Mouse (Mus musculus): ENCODE measurements around the gene Ccr6. TPM values are rescaled to one million over a fixed set of nuclear protein-coding genes. Genes with fewer than 3 reads are reported as not detected.

The Ccr6 gene
- polyA plus RNA-seq, 1 experiment from 2014 or later: 0.56 TPM

GRCm38 (mm10) chr17:8296313-8296844, 60.5 kb downstream of the Ccr6 start:
- Histone ChIP-seq H3K4me3 (ENCODE audit: low read depth, low read length) (no peak overlapping the region), H3K36me3 (ENCODE audit: insufficient read depth, low read length) (peaks cover 6% of the 10 kb centered on the region; the same call in 1 of the 2 replicates), H3K27me3 (replicated peaks; ENCODE audit: insufficient read depth, low read length) (no peaks in the 10 kb centered on the region), H3K4me2 (replicated peaks; ENCODE audit: low read depth, low read length) (no peak overlapping the region), H3K27ac (ENCODE audit: low read length) (no peak overlapping the region), H3K4me1 (ENCODE audit: insufficient read depth, low read depth, low read length) (no peaks in the 10 kb centered on the region), H3K9me3 (ENCODE audit: low read length) (no peaks in the 10 kb centered on the region), H3K9ac (replicated peaks; ENCODE audit: low read depth) (no peak overlapping the region)
- ATAC-seq (no peak), DNase-seq (ENCODE audit: low spot score) (no peak)
- 79% methylated on average over 9 of the region's 9 CpGs for WGBS
- TF ChIP-seq EP300 (IDR thresholded peaks at IDR 0.05): no peak
- TF ChIP-seq CTCF (IDR thresholded peaks at IDR 0.05): no peak

DNA sequence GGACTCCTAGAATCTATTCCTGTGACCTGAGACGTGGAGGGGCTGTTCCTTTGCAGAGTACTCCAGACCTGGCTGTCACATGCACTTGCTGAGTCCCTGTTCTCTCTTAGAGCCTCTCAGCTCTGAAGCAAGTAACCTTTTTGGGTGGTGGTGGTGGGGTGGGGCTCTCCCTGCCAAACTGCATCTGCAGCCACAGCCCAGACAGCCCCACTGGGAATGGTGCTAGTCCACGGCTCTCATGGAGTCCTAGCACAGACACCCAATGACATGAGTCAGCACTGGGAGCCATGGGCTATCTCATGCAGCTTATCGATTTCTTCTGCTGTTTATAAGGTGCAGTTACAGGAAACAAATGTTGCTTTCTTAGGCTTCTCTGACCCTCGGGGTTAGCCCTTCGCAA, 61.9 kb downstream of the Ccr6 start:
- no peak overlapping the region for H3K4me3 ChIP-seq (ENCODE audit: low read depth, low read length)
- no peak for TF ChIP-seq CTCF (IDR thresholded peaks at IDR 0.05)
- TF ChIP-seq EP300 (IDR thresholded peaks at IDR 0.05): no peak
- WGBS: 81% methylated on average over 5 of the region's 5 CpGs
- no peaks in the 10 kb centered on the region for H3K4me1 ChIP-seq (ENCODE audit: insufficient read depth, low read depth, low read length)
- DNase-seq (ENCODE audit: low spot score) (no peak), ATAC-seq (no peak)
- no peaks in the 10 kb centered on the region for H3K9me3 ChIP-seq (ENCODE audit: low read length)
- peaks cover 6% of the 10 kb centered on the region; the same call in 1 of the 2 replicates for H3K36me3 ChIP-seq (ENCODE audit: insufficient read depth, low read length)
- no peak overlapping the region for H3K27ac ChIP-seq (ENCODE audit: low read length)
- H3K9ac ChIP-seq (replicated peaks; ENCODE audit: low read depth): no peak overlapping the region
- H3K27me3 ChIP-seq (replicated peaks; ENCODE audit: insufficient read depth, low read length): no peaks in the 10 kb centered on the region
- H3K4me2 ChIP-seq (replicated peaks; ENCODE audit: low read depth, low read length): no peak overlapping the region

GRCm38 (mm10) chr17:8298281-8298680, 62.4 kb downstream of the Ccr6 start:
- no peak overlapping the region for H3K9ac ChIP-seq (replicated peaks; ENCODE audit: low read depth)
- H3K36me3 ChIP-seq (ENCODE audit: insufficient read depth, low read length): peaks cover 6% of the 10 kb centered on the region; the same call in 1 of the 2 replicates
- no peaks in the 10 kb centered on the region for H3K9me3 ChIP-seq (ENCODE audit: low read length)
- no peak overlapping the region for H3K4me3 ChIP-seq (ENCODE audit: low read depth, low read length)
- H3K4me2 ChIP-seq (replicated peaks; ENCODE audit: low read depth, low read length): no peak overlapping the region
- DNase-seq (ENCODE audit: low spot score): no peak
- no peaks in the 10 kb centered on the region for H3K27me3 ChIP-seq (replicated peaks; ENCODE audit: insufficient read depth, low read length)
- ATAC-seq: no peak
- no peak for TF ChIP-seq EP300 (IDR thresholded peaks at IDR 0.05)
- 95% methylated on average over 2 of the region's 2 CpGs for WGBS
- H3K27ac ChIP-seq (ENCODE audit: low read length): no peak overlapping the region
- H3K4me1 ChIP-seq (ENCODE audit: insufficient read depth, low read depth, low read length): no peaks in the 10 kb centered on the region

- Histone ChIP-seq H3K4me1 (ENCODE audit: insufficient read depth, low read depth, low read length) (no peaks in the 10 kb centered on the region), H3K36me3 (ENCODE audit: insufficient read depth, low read length) (peaks cover 6% of the 10 kb centered on the region; the same call in 1 of the 2 replicates), H3K27me3 (replicated peaks; ENCODE audit: insufficient read depth, low read length) (no peaks in the 10 kb centered on the region), H3K9me3 (ENCODE audit: low read length) (no peaks in the 10 kb centered on the region), H3K27ac (ENCODE audit: low read length) (no peak overlapping the region), H3K9ac (replicated peaks; ENCODE audit: low read depth) (no peak overlapping the region), H3K4me3 (ENCODE audit: low read depth, low read length) (no peak overlapping the region), H3K4me2 (replicated peaks; ENCODE audit: low read depth, low read length) (no peak overlapping the region)
- TF ChIP-seq CTCF (IDR thresholded peaks at IDR 0.05) (no peak), EP300 (IDR thresholded peaks at IDR 0.05) (no peak)
- DNase-seq (ENCODE audit: low spot score): no peak
- no peak for ATAC-seq
These were observed 63.7 kb downstream of the Ccr6 start for GRCm38 (mm10) chr17:8299524-8299923.

- Histone ChIP-seq H3K27me3 (replicated peaks; ENCODE audit: insufficient read depth, low read length) (no peaks in the 10 kb centered on the region), H3K9me3 (ENCODE audit: low read length) (no peaks in the 10 kb centered on the region), H3K4me3 (ENCODE audit: low read depth, low read length) (no peak overlapping the region)
These were observed 65.7 kb downstream of the Ccr6 start for GRCm38 (mm10) chr17:8301515-8301914.

DNA sequence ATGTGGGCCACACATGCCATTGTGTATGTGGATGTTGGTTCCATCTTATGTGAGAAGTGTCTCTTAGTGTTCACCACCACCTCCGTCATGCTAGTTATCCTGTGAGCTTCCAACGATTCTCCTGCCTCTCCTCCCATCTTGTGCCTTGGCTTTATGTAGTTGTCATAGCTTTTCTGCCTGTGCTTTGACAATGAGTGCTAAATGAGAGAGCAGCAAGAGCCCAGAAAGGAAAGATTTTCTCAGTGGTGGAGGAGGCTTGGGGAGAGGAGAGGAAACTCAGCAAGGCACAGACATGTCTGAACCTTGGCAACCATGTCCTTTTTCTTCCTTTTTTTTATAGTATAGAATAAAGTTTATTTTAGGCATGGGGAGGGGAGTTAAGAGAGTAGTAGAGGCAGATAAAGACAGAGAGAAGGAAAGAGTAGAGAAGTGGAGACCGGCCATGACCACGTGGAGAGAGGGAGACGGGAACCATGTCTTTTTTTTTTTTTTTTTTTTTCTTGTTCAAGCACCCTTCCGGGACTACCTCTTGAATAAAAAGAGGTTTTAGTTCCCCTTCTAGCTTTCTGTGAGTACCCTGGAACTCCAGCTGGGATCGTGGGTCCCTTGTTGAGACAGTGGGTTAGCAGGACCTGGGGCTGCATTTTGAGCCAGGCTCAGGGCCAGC, 67.1 kb downstream of the Ccr6 start:
- peaks cover 3% of the 10 kb centered on the region; the same call in 1 of the 2 replicates for H3K36me3 ChIP-seq (ENCODE audit: insufficient read depth, low read length)
- DNase-seq (ENCODE audit: low spot score): no peak
- no peaks in the 10 kb centered on the region for H3K27me3 ChIP-seq (replicated peaks; ENCODE audit: insufficient read depth, low read length)
- H3K4me1 ChIP-seq (ENCODE audit: insufficient read depth, low read depth, low read length): no peaks in the 10 kb centered on the region
- TF ChIP-seq EP300 (IDR thresholded peaks at IDR 0.05) (no peak), CTCF (IDR thresholded peaks at IDR 0.05) (no peak)
- no peak overlapping the region for H3K27ac ChIP-seq (ENCODE audit: low read length)
- H3K9me3 ChIP-seq (ENCODE audit: low read length): no peaks in the 10 kb centered on the region
- H3K9ac ChIP-seq (replicated peaks; ENCODE audit: low read depth): no peak overlapping the region
- H3K4me2 ChIP-seq (replicated peaks; ENCODE audit: low read depth, low read length): no peak overlapping the region
- ATAC-seq: no peak
- 63% methylated on average over 7 of the region's 7 CpGs for WGBS
- H3K4me3 ChIP-seq (ENCODE audit: low read depth, low read length): no peak overlapping the region

More at GRCm38 (mm10) chr17:8301515-8301914, 65.7 kb downstream of the Ccr6 start:
- no peak overlapping the region for H3K27ac ChIP-seq (ENCODE audit: low read length)
- 79% methylated on average over 4 of the region's 4 CpGs for WGBS
- no peak overlapping the region for H3K4me2 ChIP-seq (replicated peaks; ENCODE audit: low read depth, low read length)
- no peak for DNase-seq (ENCODE audit: low spot score)
- H3K36me3 ChIP-seq (ENCODE audit: insufficient read depth, low read length): peaks cover 6% of the 10 kb centered on the region; the same call in 1 of the 2 replicates
- ATAC-seq: no peak
- no peak overlapping the region for H3K9ac ChIP-seq (replicated peaks; ENCODE audit: low read depth)
- no peak for TF ChIP-seq CTCF (IDR thresholded peaks at IDR 0.05)
- no peak for TF ChIP-seq EP300 (IDR thresholded peaks at IDR 0.05)
- H3K4me1 ChIP-seq (ENCODE audit: insufficient read depth, low read depth, low read length): no peaks in the 10 kb centered on the region

All from lung, postnatal 0 days (tissue).